Mouse (Mus musculus): ENCODE measurements at regions not wholly inside any gene's neighbourhood (a gene's known extent, or its start where the extent isn't known, plus 50 kb on each side); places are given as distances from the start of the nearest gene placed in this dataset.

DNA sequence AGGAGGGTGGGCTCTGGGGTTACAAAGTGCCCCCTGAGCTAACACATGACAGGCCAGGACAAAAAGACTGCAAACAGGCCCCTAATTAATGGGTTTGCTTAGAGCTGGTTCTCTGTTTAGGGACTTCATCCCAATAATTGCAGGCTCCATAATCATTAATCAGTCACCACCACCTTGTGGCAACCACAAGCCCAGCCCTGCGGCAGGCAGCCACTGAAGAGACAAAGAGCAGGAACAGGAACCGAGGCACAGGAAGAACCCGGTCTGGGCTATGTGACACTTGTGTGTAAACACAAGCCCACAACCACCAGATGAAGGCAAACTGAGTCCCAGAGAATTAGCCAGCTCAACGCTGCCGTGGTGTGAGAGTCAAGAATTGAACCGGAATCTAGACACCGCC lies 114.1 kb upstream of the Pkdcc start:
- ATAC-seq (replicated peaks; ENCODE audit: extremely low read depth, insufficient read depth, low FRiP score) = no peak

DNA sequence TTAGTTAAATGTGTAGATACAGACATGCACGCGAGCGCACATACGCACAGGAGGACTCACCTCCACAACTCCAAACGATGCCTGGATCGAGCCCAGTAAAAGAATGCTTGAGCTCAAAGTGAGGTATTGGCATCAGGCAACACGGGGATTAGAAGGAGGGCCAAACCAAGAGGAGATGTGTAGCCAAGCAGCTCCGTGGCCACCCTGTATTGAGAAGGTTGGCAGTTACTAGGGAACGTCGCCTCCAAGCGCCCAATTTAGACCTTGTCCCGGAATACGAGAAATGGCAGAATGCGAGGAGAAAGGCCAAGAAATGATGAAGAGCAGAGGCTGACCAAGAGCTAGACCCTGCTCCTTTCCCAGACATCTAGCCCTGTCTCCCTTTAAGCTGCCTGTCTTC lies 113.3 kb upstream of the Pkdcc start:
- no peaks in the 10 kb centered on the region for H3K9me3 ChIP-seq (replicated peaks; ENCODE audit: control insufficient read depth, low read length)
- no peak overlapping the region for H3K4me3 ChIP-seq (ENCODE audit: low read length)
- no peaks in the 10 kb centered on the region for H3K36me3 ChIP-seq (ENCODE audit: control insufficient read depth, insufficient read depth)
- 0 out of 2 replicates have a peak, but pooled peaks cover 2% of the 10 kb centered on the region for H3K4me1 ChIP-seq (ENCODE audit: control insufficient read depth, insufficient read depth, low read length)
- H3K4me2 ChIP-seq (ENCODE audit: low read depth, low read length) = no peak overlapping the region
- WGBS = 89% methylated on average over 14 of the region's 14 CpGs
- no peak overlapping the region for H3K9ac ChIP-seq (ENCODE audit: low read length)
- no peak for ATAC-seq (replicated peaks; ENCODE audit: extremely low read depth, insufficient read depth, low FRiP score)
- no peak overlapping the region for H3K27ac ChIP-seq (ENCODE audit: low read length)
- H3K27me3 ChIP-seq (ENCODE audit: control insufficient read depth, insufficient read depth, low read length) = no peaks in the 10 kb centered on the region

More for the DNA sequence above, 114.1 kb upstream of the Pkdcc start:
- 0 out of 2 replicates have a peak, but pooled peaks cover 2% of the 10 kb centered on the region for H3K4me1 ChIP-seq (ENCODE audit: control insufficient read depth, insufficient read depth, low read length)
- no peak overlapping the region for H3K9ac ChIP-seq (ENCODE audit: low read length)
- H3K4me2 ChIP-seq (ENCODE audit: low read depth, low read length) = no peak overlapping the region
- WGBS = 65% methylated on average over 7 of the region's 7 CpGs
- H3K9me3 ChIP-seq (replicated peaks; ENCODE audit: control insufficient read depth, low read length) = no peaks in the 10 kb centered on the region
- no peaks in the 10 kb centered on the region for H3K36me3 ChIP-seq (ENCODE audit: control insufficient read depth, insufficient read depth)
- no peak overlapping the region for H3K4me3 ChIP-seq (ENCODE audit: low read length)
- H3K27ac ChIP-seq (ENCODE audit: low read length) = no peak overlapping the region
- no peaks in the 10 kb centered on the region for H3K27me3 ChIP-seq (ENCODE audit: control insufficient read depth, insufficient read depth, low read length)

DNA sequence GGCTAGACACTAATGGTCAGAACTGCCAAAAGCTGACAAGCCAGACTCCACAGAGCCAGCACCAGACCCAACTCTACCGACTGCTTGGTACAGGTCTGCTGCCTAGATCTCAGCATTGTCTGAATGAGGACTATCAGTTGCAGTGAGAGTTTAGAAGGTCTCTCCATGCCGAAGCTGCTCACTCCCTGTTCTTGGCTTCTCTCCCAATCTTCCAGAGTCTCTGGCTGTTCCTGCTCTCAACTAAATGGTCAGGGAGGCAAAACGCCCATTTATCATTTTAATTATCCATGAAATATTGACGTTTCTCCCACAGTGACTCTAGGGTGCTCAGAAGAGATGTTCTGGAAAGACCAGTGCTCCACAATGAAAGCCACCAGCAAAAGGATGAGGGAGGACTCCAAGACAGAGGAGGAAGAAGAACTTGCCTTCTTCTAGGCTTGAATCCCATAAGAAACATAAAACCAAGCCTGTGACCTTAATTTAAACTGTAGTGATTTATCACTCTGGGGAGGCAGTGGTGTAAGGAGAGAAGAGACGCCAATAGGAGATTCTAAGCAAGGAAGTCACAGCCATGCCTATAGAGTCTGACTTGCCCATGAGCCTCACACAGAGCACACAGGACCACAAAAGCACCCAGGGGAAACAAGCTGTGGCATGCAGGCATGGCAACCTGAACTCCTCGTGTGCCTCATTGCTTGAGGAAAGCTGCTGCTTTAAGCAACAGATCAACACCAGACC lies 112.2 kb upstream of the Pkdcc start:
- Histone ChIP-seq H3K27ac (ENCODE audit: low read length) (no peak overlapping the region), H3K36me3 (ENCODE audit: control insufficient read depth, insufficient read depth) (no peaks in the 10 kb centered on the region), H3K4me3 (ENCODE audit: low read length) (no peak overlapping the region), H3K9ac (ENCODE audit: low read length) (no peak overlapping the region), H3K27me3 (ENCODE audit: control insufficient read depth, insufficient read depth, low read length) (no peaks in the 10 kb centered on the region), H3K4me2 (ENCODE audit: low read depth, low read length) (no peak overlapping the region), H3K4me1 (ENCODE audit: control insufficient read depth, insufficient read depth, low read length) (0 out of 2 replicates have a peak, but pooled peaks cover 2% of the 10 kb centered on the region), H3K9me3 (replicated peaks; ENCODE audit: control insufficient read depth, low read length) (no peaks in the 10 kb centered on the region)
- ATAC-seq (replicated peaks; ENCODE audit: extremely low read depth, insufficient read depth, low FRiP score) = peak; percentile 21; the same call in 1 of the 2 replicates
- 40% methylated on average over 6 of the region's 6 CpGs for WGBS

DNA sequence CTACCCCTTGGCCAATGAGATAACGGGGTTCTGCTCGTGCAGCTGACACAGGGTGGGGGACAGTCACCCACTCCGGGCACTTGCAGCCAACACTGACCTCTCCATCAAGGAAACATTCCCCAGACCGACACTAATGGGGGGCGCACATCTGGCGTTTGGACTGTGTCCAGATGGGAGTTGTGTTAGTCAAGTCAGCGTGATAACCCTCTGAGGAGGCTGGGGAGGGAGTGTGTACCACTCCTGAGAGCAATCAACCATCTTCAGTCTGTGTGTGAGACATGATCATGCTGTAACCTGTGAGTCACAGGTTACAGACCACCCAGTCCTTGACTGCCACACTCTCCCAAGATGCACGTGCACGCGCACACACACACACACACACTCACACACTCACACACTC lies 106.9 kb upstream of the Pkdcc start:
- ATAC-seq (replicated peaks; ENCODE audit: extremely low read depth, insufficient read depth, low FRiP score) = no peak
- WGBS = 22% methylated on average over 10 of the region's 10 CpGs

DNA sequence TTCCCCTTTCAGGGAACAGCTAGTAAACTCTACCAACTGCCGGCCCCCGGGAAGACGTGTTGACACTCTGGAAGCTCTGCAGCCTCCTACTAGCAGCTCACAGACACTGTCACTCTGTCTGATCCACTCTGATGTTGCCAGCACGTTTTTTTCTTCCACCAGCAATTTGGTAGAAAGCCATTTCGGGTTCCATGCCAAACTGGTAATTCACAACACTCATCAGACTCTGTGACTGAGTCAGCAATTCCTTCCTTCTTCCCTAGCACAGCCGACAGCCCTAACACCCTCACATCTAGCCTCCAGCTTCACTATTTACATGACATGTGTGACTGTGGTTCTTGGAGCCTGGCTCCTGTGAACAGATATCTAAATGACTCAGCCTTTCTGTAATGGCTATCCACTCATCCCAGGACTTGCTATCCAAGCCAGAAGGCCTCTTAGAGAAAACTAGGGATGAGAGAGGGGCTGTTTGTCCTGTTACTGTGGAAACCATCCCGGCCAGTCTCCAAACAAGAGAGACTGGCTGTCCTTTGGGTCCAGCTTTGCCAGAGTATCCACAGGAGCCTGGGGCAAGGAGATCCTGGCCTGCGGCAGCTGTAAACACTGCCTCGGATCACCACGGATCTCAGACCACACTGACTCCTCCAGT lies 105.2 kb upstream of the Pkdcc start:
- no peaks in the 10 kb centered on the region for H3K9me3 ChIP-seq (replicated peaks; ENCODE audit: control insufficient read depth, low read length)
- H3K36me3 ChIP-seq (ENCODE audit: control insufficient read depth, insufficient read depth) = no peaks in the 10 kb centered on the region
- ATAC-seq (replicated peaks; ENCODE audit: extremely low read depth, insufficient read depth, low FRiP score) = peak; percentile 76
- peak overlapping the region; percentile 74 for H3K27ac ChIP-seq (ENCODE audit: low read length)
- no peaks in the 10 kb centered on the region for H3K27me3 ChIP-seq (ENCODE audit: control insufficient read depth, insufficient read depth, low read length)
- H3K4me3 ChIP-seq (ENCODE audit: low read length) = no peak overlapping the region
- peaks cover 25% of the 10 kb centered on the region for H3K4me1 ChIP-seq (ENCODE audit: control insufficient read depth, insufficient read depth, low read length)
- H3K4me2 ChIP-seq (ENCODE audit: low read depth, low read length) = peak overlapping the region; percentile 14; the same call in 1 of the 2 replicates
- H3K9ac ChIP-seq (ENCODE audit: low read length) = no peak overlapping the region
- WGBS = 16% methylated on average over 10 of the region's 10 CpGs

More for the DNA sequence above, 106.9 kb upstream of the Pkdcc start:
- Histone ChIP-seq H3K4me1 (ENCODE audit: control insufficient read depth, insufficient read depth, low read length) (peaks cover 18% of the 10 kb centered on the region), H3K9me3 (replicated peaks; ENCODE audit: control insufficient read depth, low read length) (no peaks in the 10 kb centered on the region), H3K4me3 (ENCODE audit: low read length) (no peak overlapping the region), H3K27ac (ENCODE audit: low read length) (no peak overlapping the region), H3K9ac (ENCODE audit: low read length) (no peak overlapping the region), H3K27me3 (ENCODE audit: control insufficient read depth, insufficient read depth, low read length) (no peaks in the 10 kb centered on the region), H3K4me2 (ENCODE audit: low read depth, low read length) (no peak overlapping the region), H3K36me3 (ENCODE audit: control insufficient read depth, insufficient read depth) (no peaks in the 10 kb centered on the region)

DNA sequence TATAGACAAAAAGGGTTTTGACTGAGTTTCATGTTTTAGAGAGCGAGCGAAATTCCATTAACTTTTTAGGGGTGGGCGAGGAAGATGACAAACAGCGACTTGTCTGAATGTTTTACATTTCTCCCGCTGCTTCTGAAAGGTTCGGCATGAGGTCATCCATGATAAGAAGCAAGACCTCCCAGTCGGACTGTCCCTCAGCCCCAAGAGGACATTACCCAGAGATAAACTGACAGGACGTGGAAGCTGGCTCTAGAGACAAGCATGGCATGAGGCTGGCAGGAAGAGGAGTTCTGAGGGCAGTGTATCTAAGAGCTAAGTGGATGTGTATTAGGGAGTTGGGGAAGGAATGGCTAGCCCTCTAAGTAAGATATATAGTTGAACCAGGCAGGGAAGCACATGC lies 104.5 kb upstream of the Pkdcc start:
- H3K4me3 ChIP-seq (ENCODE audit: low read length) = no peak overlapping the region
- peaks cover 27% of the 10 kb centered on the region for H3K4me1 ChIP-seq (ENCODE audit: control insufficient read depth, insufficient read depth, low read length)
- WGBS = 17% methylated on average over 8 of the region's 8 CpGs
- H3K27ac ChIP-seq (ENCODE audit: low read length) = peak overlapping the region; percentile 74
- no peak overlapping the region for H3K9ac ChIP-seq (ENCODE audit: low read length)
- H3K27me3 ChIP-seq (ENCODE audit: control insufficient read depth, insufficient read depth, low read length) = no peaks in the 10 kb centered on the region
- H3K4me2 ChIP-seq (ENCODE audit: low read depth, low read length) = peak overlapping the region; percentile 27; the same call in 1 of the 2 replicates
- H3K36me3 ChIP-seq (ENCODE audit: control insufficient read depth, insufficient read depth) = no peaks in the 10 kb centered on the region
- ATAC-seq (replicated peaks; ENCODE audit: extremely low read depth, insufficient read depth, low FRiP score) = peak; percentile 35
- no peaks in the 10 kb centered on the region for H3K9me3 ChIP-seq (replicated peaks; ENCODE audit: control insufficient read depth, low read length)

DNA sequence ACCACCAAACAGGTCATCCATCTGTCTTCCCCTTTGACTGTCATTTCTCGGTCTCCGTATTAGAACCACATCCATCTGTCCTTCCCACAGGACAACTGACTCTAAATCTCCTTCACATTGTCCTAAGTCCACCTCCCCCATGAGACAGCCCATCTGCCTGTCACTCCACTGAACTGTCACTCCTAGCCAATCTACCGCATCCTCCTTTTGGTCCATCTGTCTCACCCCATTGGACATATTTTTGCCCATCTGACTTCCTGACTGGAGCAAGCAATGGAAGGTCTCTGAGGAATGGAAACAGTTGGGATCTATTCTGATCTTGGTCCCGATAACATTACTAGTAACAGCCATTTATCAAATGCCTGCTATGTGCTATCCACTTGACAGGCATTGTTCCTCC lies 99.9 kb upstream of the Pkdcc start:
- no peak overlapping the region for H3K4me3 ChIP-seq (ENCODE audit: low read length)
- no peaks in the 10 kb centered on the region for H3K9me3 ChIP-seq (replicated peaks; ENCODE audit: control insufficient read depth, low read length)
- no peaks in the 10 kb centered on the region for H3K27me3 ChIP-seq (ENCODE audit: control insufficient read depth, insufficient read depth, low read length)
- H3K4me1 ChIP-seq (ENCODE audit: control insufficient read depth, insufficient read depth, low read length) = peaks cover 17% of the 10 kb centered on the region
- no peak overlapping the region for H3K9ac ChIP-seq (ENCODE audit: low read length)
- H3K4me2 ChIP-seq (ENCODE audit: low read depth, low read length) = no peak overlapping the region
- no peaks in the 10 kb centered on the region for H3K36me3 ChIP-seq (ENCODE audit: control insufficient read depth, insufficient read depth)
- no peak overlapping the region for H3K27ac ChIP-seq (ENCODE audit: low read length)
- WGBS = 67% methylated on average over 4 of the region's 4 CpGs
- no peak for ATAC-seq (replicated peaks; ENCODE audit: extremely low read depth, insufficient read depth, low FRiP score)

DNA sequence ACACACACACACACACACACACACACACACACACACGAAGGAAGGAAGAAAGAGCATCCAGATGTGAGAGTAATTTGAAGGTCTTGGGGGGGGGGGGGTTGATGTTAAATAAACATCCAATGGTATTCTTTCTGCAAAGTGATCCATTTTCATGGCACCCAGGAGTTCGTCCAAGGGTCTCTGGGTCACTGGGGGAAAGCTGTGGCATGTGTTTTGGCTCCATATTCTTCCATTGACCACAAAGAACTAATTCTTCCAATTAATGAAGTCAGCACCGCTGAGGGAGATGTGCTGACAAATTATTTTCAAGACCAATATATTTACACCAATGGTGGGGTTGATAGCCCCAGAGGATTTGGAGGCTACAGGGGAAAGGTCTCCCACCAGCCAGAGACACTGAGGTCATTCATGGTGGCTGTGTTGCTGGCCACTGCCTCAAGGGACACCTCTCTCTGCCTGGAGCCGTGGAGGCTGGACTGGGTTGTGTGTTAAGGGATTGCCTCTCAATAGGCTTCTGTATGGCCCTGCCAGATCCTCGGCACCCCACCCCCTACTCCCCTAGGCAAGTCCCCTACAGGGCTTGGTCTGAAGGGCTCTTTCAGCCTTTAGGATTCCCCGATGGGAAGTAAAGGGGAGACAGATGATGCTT lies 99.1 kb upstream of the Pkdcc start:
- 54% methylated on average over 5 of the region's 6 CpGs for WGBS
- Histone ChIP-seq H3K9ac (ENCODE audit: low read length) (no peak overlapping the region), H3K4me2 (ENCODE audit: low read depth, low read length) (no peak overlapping the region), H3K27ac (ENCODE audit: low read length) (no peak overlapping the region), H3K9me3 (replicated peaks; ENCODE audit: control insufficient read depth, low read length) (no peaks in the 10 kb centered on the region), H3K27me3 (ENCODE audit: control insufficient read depth, insufficient read depth, low read length) (no peaks in the 10 kb centered on the region), H3K36me3 (ENCODE audit: control insufficient read depth, insufficient read depth) (no peaks in the 10 kb centered on the region), H3K4me1 (ENCODE audit: control insufficient read depth, insufficient read depth, low read length) (peaks cover 9% of the 10 kb centered on the region), H3K4me3 (ENCODE audit: low read length) (no peak overlapping the region)
- peak; percentile 26; the same call in 1 of the 2 replicates for ATAC-seq (replicated peaks; ENCODE audit: extremely low read depth, insufficient read depth, low FRiP score)
